Comparison of ENCODE assay signal across 20 mouse cellular contexts in the genomic region with DNA sequence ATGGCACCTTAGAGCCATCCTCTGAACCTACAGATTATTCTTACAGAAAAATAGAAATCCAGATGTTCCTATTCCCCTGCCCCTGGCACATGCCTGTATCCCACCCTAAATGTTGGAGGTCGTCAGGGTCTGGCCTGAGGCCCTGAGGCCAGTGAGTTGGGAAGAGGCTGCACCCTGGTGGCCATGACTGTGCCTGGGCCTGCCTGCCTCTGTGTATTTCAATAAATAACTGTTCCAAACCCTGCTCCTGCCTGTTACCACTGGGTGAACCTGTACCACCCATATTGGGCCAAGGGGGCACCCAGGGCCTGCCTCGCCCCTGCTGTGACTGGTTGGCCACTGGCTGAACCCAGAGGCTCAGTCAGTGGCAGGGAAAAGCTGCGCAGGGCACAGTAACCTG. TPM values are rescaled to one million over a fixed set of nuclear protein-coding genes. Genes with fewer than 3 reads are reported as not detected.
DNase-seq lines count a peak whose midpoint lies in the region; ATAC-seq and TF ChIP-seq lines count a peak whose summit lies in the region.
"Had no signal": no experiment of that assay in that cellular context is flagged by ENCODE, and none has a peak within 500 bp of the region (broad histone marks: within the 10 kb centered on the region; RNA-seq: fewer than 3 reads in every experiment).

No protein-coding gene starts in this region.

- peaks cover 36% of the 10 kb centered on the region; the same call in 1 of the 2 replicates for H3K36me3 ChIP-seq in intestine, postnatal 0 days (ENCODE audit: control insufficient read depth, insufficient read depth)
- H3K36me3 ChIP-seq in intestine, embryonic 15.5 days, result 0 out of 2 replicates have a peak, but pooled peaks cover 8% of the 10 kb centered on the region
- H3K36me3 ChIP-seq in midbrain, postnatal 0 days (ENCODE audit: insufficient read depth, low read length), result peaks cover 41% of the 10 kb centered on the region
- peaks cover 32% of the 10 kb centered on the region; the same call in 1 of the 2 replicates for H3K36me3 ChIP-seq in midbrain, embryonic 15.5 days (replicated peaks)

- no peak for DNase-seq in cerebellum, adult 2 months
- no peak for DNase-seq in cerebellum, postnatal 36 days
- DNase-seq in midbrain, postnatal 0 days (ENCODE audit: low spot score), result no peak
- DNase-seq: adrenal gland, adult 8-10 months; cerebellum, adult 11-12 months; thymus, postnatal 4 days had no signal

- no peaks in the 10 kb centered on the region for H3K27me3 ChIP-seq in cerebellum, adult 2 months (ENCODE audit: control insufficient read depth, insufficient read depth, low read length)
- no peaks in the 10 kb centered on the region for H3K27me3 ChIP-seq in intestine, postnatal 0 days (replicated peaks; ENCODE audit: control insufficient read depth, insufficient read depth, low read length)
- no peaks in the 10 kb centered on the region for H3K27me3 ChIP-seq in intestine, embryonic 15.5 days (replicated peaks)
- H3K27me3 ChIP-seq in midbrain, postnatal 0 days (ENCODE audit: insufficient read depth, low read length), result no peaks in the 10 kb centered on the region
- no peaks in the 10 kb centered on the region for H3K27me3 ChIP-seq in midbrain, embryonic 15.5 days (replicated peaks)
- H3K27me3 ChIP-seq: embryonic facial prominence, embryonic 12.5 days; heart, embryonic 13.5 days; kidney, embryonic 15.5 days; limb, embryonic 12.5 days; lung, embryonic 15.5 days; neural tube, embryonic 13.5 days had no signal

- TF ChIP-seq CTCF in cerebellum, adult 2 months (IDR thresholded peaks at IDR 0.05; ENCODE audit: borderline replicate concordance, insufficient read depth, low read depth, low read length), result 0 out of 2 replicates have a peak, but pooled peaks have one; percentile 2
- TF ChIP-seq CTCF in intestine, postnatal 0 days (IDR thresholded peaks at IDR 0.05; ENCODE audit: low read depth), result peak; percentile 45
- TF ChIP-seq CTCF in midbrain, postnatal 0 days (IDR thresholded peaks at IDR 0.05), result peak; percentile 15; the same call in 1 of the 2 replicates

- H3K9ac ChIP-seq in intestine, postnatal 0 days (ENCODE audit: low read depth, low read length), result no peak overlapping the region
- no peak overlapping the region for H3K9ac ChIP-seq in intestine, embryonic 15.5 days
- no peak overlapping the region for H3K9ac ChIP-seq in midbrain, postnatal 0 days (replicated peaks; ENCODE audit: low read length, poor library complexity, severe bottlenecking)
- no peak overlapping the region for H3K9ac ChIP-seq in midbrain, embryonic 15.5 days
- H3K9ac ChIP-seq: embryonic facial prominence, embryonic 12.5 days; heart, embryonic 13.5 days; kidney, embryonic 15.5 days; limb, embryonic 12.5 days; lung, embryonic 15.5 days; neural tube, embryonic 13.5 days had no signal

- H3K27ac ChIP-seq in cerebellum, adult 2 months (ENCODE audit: insufficient read depth, low read length), result no peak overlapping the region
- no peak overlapping the region for H3K27ac ChIP-seq in intestine, postnatal 0 days (ENCODE audit: low read depth, low read length)
- no peak overlapping the region for H3K27ac ChIP-seq in intestine, embryonic 15.5 days
- H3K27ac ChIP-seq in midbrain, postnatal 0 days (ENCODE audit: low read depth, low read length), result no peak overlapping the region
- no peak overlapping the region for H3K27ac ChIP-seq in midbrain, embryonic 15.5 days
- H3K27ac ChIP-seq: embryonic facial prominence, embryonic 12.5 days; heart, embryonic 13.5 days; hindbrain, embryonic 10.5 days; kidney, embryonic 15.5 days; limb, embryonic 12.5 days; lung, embryonic 15.5 days; neural tube, embryonic 13.5 days had no signal

- no peak overlapping the region for H3K4me2 ChIP-seq in intestine, postnatal 0 days (replicated peaks; ENCODE audit: low read depth)
- no peak overlapping the region for H3K4me2 ChIP-seq in intestine, embryonic 15.5 days (replicated peaks)
- no peak overlapping the region for H3K4me2 ChIP-seq in midbrain, postnatal 0 days (ENCODE audit: low read depth, low read length, poor library complexity, severe bottlenecking)
- no peak overlapping the region for H3K4me2 ChIP-seq in midbrain, embryonic 15.5 days
- H3K4me2 ChIP-seq: embryonic facial prominence, embryonic 12.5 days; heart, embryonic 13.5 days; kidney, embryonic 15.5 days; limb, embryonic 12.5 days; lung, embryonic 15.5 days; neural tube, embryonic 13.5 days had no signal

- H3K4me3 ChIP-seq in cerebellum, adult 2 months (replicated peaks; ENCODE audit: insufficient read depth, low read depth, low read length), result no peak overlapping the region
- H3K4me3 ChIP-seq in intestine, postnatal 0 days (ENCODE audit: low read depth, low read length), result no peak overlapping the region
- no peak overlapping the region for H3K4me3 ChIP-seq in intestine, embryonic 15.5 days (replicated peaks)
- H3K4me3 ChIP-seq in midbrain, postnatal 0 days (ENCODE audit: low read depth, low read length), result no peak overlapping the region
- no peak overlapping the region for H3K4me3 ChIP-seq in midbrain, embryonic 15.5 days
- H3K4me3 ChIP-seq: embryonic facial prominence, embryonic 12.5 days; heart, embryonic 13.5 days; hindbrain, embryonic 10.5 days; kidney, embryonic 15.5 days; limb, embryonic 12.5 days; lung, embryonic 15.5 days; neural tube, embryonic 13.5 days had no signal

- H3K9me3 ChIP-seq in intestine, postnatal 0 days (ENCODE audit: control insufficient read depth), result no peaks in the 10 kb centered on the region
- H3K9me3 ChIP-seq in intestine, embryonic 15.5 days, result no peaks in the 10 kb centered on the region
- H3K9me3 ChIP-seq in midbrain, postnatal 0 days (ENCODE audit: low read length), result no peaks in the 10 kb centered on the region
- no peaks in the 10 kb centered on the region for H3K9me3 ChIP-seq in midbrain, embryonic 15.5 days
- H3K9me3 ChIP-seq: embryonic facial prominence, embryonic 12.5 days; heart, embryonic 13.5 days; hindbrain, embryonic 10.5 days; kidney, embryonic 15.5 days; limb, embryonic 12.5 days; lung, embryonic 15.5 days; neural tube, embryonic 13.5 days had no signal

- no peaks in the 10 kb centered on the region for H3K4me1 ChIP-seq in cerebellum, adult 2 months (ENCODE audit: control insufficient read depth, insufficient read depth, low read length)
- no peaks in the 10 kb centered on the region for H3K4me1 ChIP-seq in intestine, postnatal 0 days (replicated peaks; ENCODE audit: control insufficient read depth, insufficient read depth, low read length)
- no peaks in the 10 kb centered on the region for H3K4me1 ChIP-seq in intestine, embryonic 15.5 days (replicated peaks)
- H3K4me1 ChIP-seq in midbrain, postnatal 0 days (ENCODE audit: insufficient read depth, low read length), result no peaks in the 10 kb centered on the region
- H3K4me1 ChIP-seq in midbrain, embryonic 15.5 days, result no peaks in the 10 kb centered on the region
- H3K4me1 ChIP-seq: embryonic facial prominence, embryonic 12.5 days; kidney, embryonic 15.5 days; limb, embryonic 12.5 days; lung, embryonic 15.5 days; neural tube, embryonic 13.5 days had no signal

- WGBS in cerebellum, adult 2 months, result 78% methylated on average over 3 of the region's 3 CpGs
- WGBS in intestine, postnatal 0 days, result 73% methylated on average over 3 of the region's 3 CpGs
- 78% methylated on average over 3 of the region's 3 CpGs for WGBS in intestine, embryonic 15.5 days
- 78% methylated on average over 3 of the region's 3 CpGs for WGBS in midbrain, postnatal 0 days
- WGBS in midbrain, embryonic 15.5 days, result 75% methylated on average over 3 of the region's 3 CpGs

- no peak for TF ChIP-seq POLR2A in cerebellum, adult 2 months (IDR thresholded peaks at IDR 0.05; ENCODE audit: borderline replicate concordance, insufficient read depth, low read length)

- no peak for ATAC-seq in intestine, postnatal 0 days
- ATAC-seq in intestine, embryonic 15.5 days, result no peak
- ATAC-seq in midbrain, postnatal 0 days (ENCODE audit: low FRiP score), result no peak
- ATAC-seq in midbrain, embryonic 15.5 days (replicated peaks), result no peak
- 0 out of 2 replicates have a peak, but pooled peaks have one; percentile 21 for ATAC-seq in megakaryocyte progenitor cell, adult 5-6 weeks (replicated peaks; ENCODE audit: poor library complexity)
- no peak for ATAC-seq in activated CD4-positive, CD25-positive, alpha-beta regulatory T cell, adult 4 months
- ATAC-seq: CD4-positive, CD25-positive, alpha-beta regulatory T cell, adult 4 months; inflammation-experienced regulatory T-cells, adult 6 months had no signal

RNA-seq across cellular contexts. Expression of a gene that starts 7.9 kb away (rescaled TPM):
- 0.20 and 0.21 TPM in 2 replicates for polyA plus RNA-seq in cerebellum, adult 2 months (2012; rRNA removed)
- 0.10 and 0.24 TPM in 2 replicates for polyA plus RNA-seq in intestine, postnatal 0 days (2015; fragmentation: Nextera tagmentation; extraction: Ambion mirVana)
- polyA plus RNA-seq in intestine, embryonic 15.5 days (2015; fragmentation: Nextera tagmentation; extraction: Ambion mirVana), result 0.35 and 0.54 TPM in 2 replicates
- total RNA-seq in midbrain, postnatal 0 days (2014; rRNA removed), result 0.66 and 1.8 TPM in 2 replicates
- 0.88 and 1.0 TPM in 2 replicates for polyA plus RNA-seq in midbrain, postnatal 0 days (2015; fragmentation: Nextera tagmentation; extraction: Ambion mirVana)
- polyA plus RNA-seq in midbrain, embryonic 15.5 days (2015; fragmentation: Nextera tagmentation; extraction: Ambion mirVana), result 0.83 and 0.99 TPM in 2 replicates
- 0.10 and 0.25 TPM in 2 replicates for total RNA-seq in megakaryocyte progenitor cell, adult 5-6 weeks (2015)
- total RNA-seq in megakaryocyte progenitor cell, adult 5-6 weeks (2017), result 0.07 and 0.29 TPM in 2 replicates
- not detected for polyA plus RNA-seq in activated CD4-positive, CD25-positive, alpha-beta regulatory T cell, adult 4 months (2017; shearing (Covaris generic))

RNA-seq across cellular contexts. Expression of a gene that starts 22.1 kb away (rescaled TPM):
- polyA plus RNA-seq in cerebellum, adult 2 months (2012; rRNA removed), result 220 and 242 TPM in 2 replicates
- polyA plus RNA-seq in intestine, postnatal 0 days (2015; fragmentation: Nextera tagmentation; extraction: Ambion mirVana), result 45.8 and 48.7 TPM in 2 replicates
- polyA plus RNA-seq in intestine, embryonic 15.5 days (2015; fragmentation: Nextera tagmentation; extraction: Ambion mirVana), result 64.5 and 65.0 TPM in 2 replicates
- 239 and 286 TPM in 2 replicates for total RNA-seq in midbrain, postnatal 0 days (2014; rRNA removed)
- 275 and 319 TPM in 2 replicates for polyA plus RNA-seq in midbrain, postnatal 0 days (2015; fragmentation: Nextera tagmentation; extraction: Ambion mirVana)
- 156 and 157 TPM in 2 replicates for polyA plus RNA-seq in midbrain, embryonic 15.5 days (2015; fragmentation: Nextera tagmentation; extraction: Ambion mirVana)
- 9.3 and 9.4 TPM in 2 replicates for total RNA-seq in megakaryocyte progenitor cell, adult 5-6 weeks (2015)
- total RNA-seq in megakaryocyte progenitor cell, adult 5-6 weeks (2017), result 5.3 and 7.5 TPM in 2 replicates
- 100 to 1,000 TPM; 149 to 193 TPM for polyA plus RNA-seq in activated CD4-positive, CD25-positive, alpha-beta regulatory T cell, adult 4 months (2017; shearing (Covaris generic))

RNA-seq across cellular contexts. Expression of a gene that starts 22.1 kb away (rescaled TPM):
- 45.7 and 46.2 TPM in 2 replicates for polyA plus RNA-seq in cerebellum, adult 2 months (2012; rRNA removed)
- 9.0 and 10.2 TPM in 2 replicates for polyA plus RNA-seq in intestine, postnatal 0 days (2015; fragmentation: Nextera tagmentation; extraction: Ambion mirVana)
- polyA plus RNA-seq in intestine, embryonic 15.5 days (2015; fragmentation: Nextera tagmentation; extraction: Ambion mirVana), result 21.7 and 24.1 TPM in 2 replicates
- 7.9 and 12.5 TPM in 2 replicates for total RNA-seq in midbrain, postnatal 0 days (2014; rRNA removed)
- polyA plus RNA-seq in midbrain, postnatal 0 days (2015; fragmentation: Nextera tagmentation; extraction: Ambion mirVana), result 29.1 and 31.0 TPM in 2 replicates
- 38.7 and 40.5 TPM in 2 replicates for polyA plus RNA-seq in midbrain, embryonic 15.5 days (2015; fragmentation: Nextera tagmentation; extraction: Ambion mirVana)
- total RNA-seq in megakaryocyte progenitor cell, adult 5-6 weeks (2015), result 13.4 and 14.1 TPM in 2 replicates
- total RNA-seq in megakaryocyte progenitor cell, adult 5-6 weeks (2017), result 12.4 and 15.6 TPM in 2 replicates
- polyA plus RNA-seq in activated CD4-positive, CD25-positive, alpha-beta regulatory T cell, adult 4 months (2017; shearing (Covaris generic)), result 10 to 100 TPM; 14.9 to 18.7 TPM

RNA-seq across cellular contexts. Expression of a gene that starts 31.8 kb away (rescaled TPM):
- polyA plus RNA-seq in cerebellum, adult 2 months (2012; rRNA removed), result 0.34 and 0.43 TPM in 2 replicates
- 1.3 and 1.4 TPM in 2 replicates for polyA plus RNA-seq in intestine, postnatal 0 days (2015; fragmentation: Nextera tagmentation; extraction: Ambion mirVana)
- polyA plus RNA-seq in intestine, embryonic 15.5 days (2015; fragmentation: Nextera tagmentation; extraction: Ambion mirVana), result 2.7 and 3.2 TPM in 2 replicates
- total RNA-seq in midbrain, postnatal 0 days (2014; rRNA removed), result 3.2 and 3.4 TPM in 2 replicates
- polyA plus RNA-seq in midbrain, postnatal 0 days (2015; fragmentation: Nextera tagmentation; extraction: Ambion mirVana), result 1.5 and 1.9 TPM in 2 replicates
- polyA plus RNA-seq in midbrain, embryonic 15.5 days (2015; fragmentation: Nextera tagmentation; extraction: Ambion mirVana), result 1.4 and 1.6 TPM in 2 replicates
- total RNA-seq in megakaryocyte progenitor cell, adult 5-6 weeks (2015), result 0.52 and 0.68 TPM in 2 replicates
- 0.75 and 0.81 TPM in 2 replicates for total RNA-seq in megakaryocyte progenitor cell, adult 5-6 weeks (2017)
- polyA plus RNA-seq in activated CD4-positive, CD25-positive, alpha-beta regulatory T cell, adult 4 months (2017; shearing (Covaris generic)), result under 1 TPM; 0.11 to 0.68 TPM

RNA-seq across cellular contexts. Expression of a gene that starts 44.2 kb away (rescaled TPM):
- polyA plus RNA-seq in cerebellum, adult 2 months (2012; rRNA removed), result 17.4 and 17.9 TPM in 2 replicates
- 42.7 and 43.1 TPM in 2 replicates for polyA plus RNA-seq in intestine, postnatal 0 days (2015; fragmentation: Nextera tagmentation; extraction: Ambion mirVana)
- 36.0 and 39.0 TPM in 2 replicates for polyA plus RNA-seq in intestine, embryonic 15.5 days (2015; fragmentation: Nextera tagmentation; extraction: Ambion mirVana)
- total RNA-seq in midbrain, postnatal 0 days (2014; rRNA removed), result 9.3 and 10.5 TPM in 2 replicates
- 6.9 and 7.3 TPM in 2 replicates for polyA plus RNA-seq in midbrain, postnatal 0 days (2015; fragmentation: Nextera tagmentation; extraction: Ambion mirVana)
- polyA plus RNA-seq in midbrain, embryonic 15.5 days (2015; fragmentation: Nextera tagmentation; extraction: Ambion mirVana), result 8.3 and 9.2 TPM in 2 replicates
- 9.2 and 12.5 TPM in 2 replicates for total RNA-seq in megakaryocyte progenitor cell, adult 5-6 weeks (2015)
- 5.9 and 6.8 TPM in 2 replicates for total RNA-seq in megakaryocyte progenitor cell, adult 5-6 weeks (2017)
- polyA plus RNA-seq in activated CD4-positive, CD25-positive, alpha-beta regulatory T cell, adult 4 months (2017; shearing (Covaris generic)), result 10 to 100 TPM; 46.6 to 47.9 TPM
